Mouse (Mus musculus) layer of hippocampus, adult 8-10 months (tissue): ENCODE measurements around the gene Tmprss2. TPM values are rescaled to one million over a fixed set of nuclear protein-coding genes. Genes with fewer than 3 reads are reported as not detected.

ENCODE experiments used
- DNase-seq, 2 experiments: peaks; one replicate each; pipeline ENCODE4 v3.0.0; 2022; ENCODE audit warnings: low spot score in 2 of 2
- total RNA-seq, 4 experiments: library from RNA; stranded (reverse); gene quantifications; 2 replicates each; pipeline ENCODE4 v1.2.4; 2022

The Tmprss2 gene
- total RNA-seq: not detected

DNA sequence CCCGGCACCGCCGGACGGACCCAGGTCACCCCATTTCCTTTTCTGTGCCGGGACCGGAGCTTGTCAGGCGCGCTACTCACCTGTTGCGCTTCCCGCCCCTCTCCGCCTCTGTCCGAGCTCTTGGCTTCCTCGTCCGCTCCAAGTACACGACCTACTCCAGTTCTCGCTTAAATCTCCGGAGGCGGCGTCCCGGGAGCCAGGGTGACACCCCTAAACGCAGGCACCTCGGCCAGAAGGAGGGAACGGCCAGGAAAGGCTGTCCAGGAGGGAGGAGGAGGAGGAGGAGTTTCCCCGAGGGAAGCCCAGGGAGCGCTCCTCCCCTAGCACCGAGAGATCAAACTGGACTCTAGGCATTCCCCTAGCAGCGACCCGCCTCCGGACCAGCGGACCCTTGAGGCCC, at the start of gene Tmprss2:
Gene Tmprss2, minus strand, starts transcription at position 257 of the 400 bp plus-strand sequence.
- DNase-seq: no peak

- DNase-seq: no peak
Observed at GRCm38 (mm10) chr16:97659225-97659658, 48.2 kb upstream of the Tmprss2 start.

- no peak for DNase-seq
Observed at GRCm38 (mm10) chr16:97658481-97658880, 47.5 kb upstream of the Tmprss2 start.

DNA sequence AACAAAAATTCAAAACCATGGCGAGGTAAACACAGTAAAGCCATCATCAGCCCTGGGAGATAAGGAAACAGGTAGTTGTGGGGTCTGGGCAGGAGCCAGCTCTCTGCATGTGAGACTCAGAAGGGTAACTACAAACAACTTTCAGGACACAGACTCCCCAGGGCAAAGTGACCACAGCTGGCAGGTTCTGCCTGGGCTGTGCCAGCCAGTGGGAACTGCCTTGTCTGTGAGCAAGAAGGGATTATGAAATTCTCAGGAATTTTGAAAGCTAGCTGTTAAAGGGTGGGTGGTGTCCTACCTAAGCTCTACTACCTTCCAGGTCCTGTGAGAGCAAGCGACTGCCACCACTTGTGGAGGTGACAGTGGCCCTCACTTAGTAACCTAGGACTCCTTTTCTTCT, 44.8 kb upstream of the Tmprss2 start:
- no peak for DNase-seq

- no peak for DNase-seq
Observed at GRCm38 (mm10) chr16:97649522-97650188, 38.7 kb upstream of the Tmprss2 start.

DNA sequence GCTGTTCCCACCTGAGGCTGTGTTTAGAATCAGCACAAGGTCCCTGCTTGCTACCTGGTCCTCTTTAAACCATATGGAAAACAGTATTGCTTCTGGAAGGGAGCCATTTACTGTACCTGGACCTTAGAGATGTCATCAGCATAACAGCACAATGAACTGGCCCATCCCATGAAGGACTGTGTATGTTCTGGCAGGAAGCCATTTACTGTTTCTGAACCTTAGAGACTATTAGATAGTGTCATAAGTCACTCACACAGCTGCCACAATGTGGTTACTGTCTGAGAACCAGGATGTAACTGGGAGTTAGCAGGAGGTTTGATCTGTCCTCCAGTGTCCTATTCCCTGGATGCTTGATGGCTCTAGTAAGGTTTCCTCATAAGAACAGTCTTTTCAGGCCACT, 33.7 kb upstream of the Tmprss2 start:
- DNase-seq: no peak

DNA sequence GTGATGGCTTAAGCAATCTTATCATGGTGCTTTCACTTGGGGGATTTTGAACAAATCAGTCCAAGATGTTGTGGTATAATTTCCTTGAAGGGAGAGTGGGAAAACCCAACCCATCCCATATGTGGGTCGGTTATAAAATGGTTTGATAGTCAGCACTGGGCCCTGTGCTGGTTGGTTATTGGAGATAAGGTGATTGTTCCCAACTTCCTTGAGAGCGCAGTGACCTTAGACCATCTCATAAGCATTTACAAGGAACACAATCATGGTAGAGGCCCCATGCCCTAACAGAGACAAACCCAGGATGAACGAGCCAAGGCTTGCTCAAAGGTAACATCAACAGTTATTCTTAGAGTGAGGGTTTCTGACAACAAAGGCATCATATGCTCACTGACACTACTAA, 28.6 kb upstream of the Tmprss2 start:
- no peak for DNase-seq

GRCm38 (mm10) chr16:97632880-97633484, 22.0 kb upstream of the Tmprss2 start:
- DNase-seq: no peak

DNA sequence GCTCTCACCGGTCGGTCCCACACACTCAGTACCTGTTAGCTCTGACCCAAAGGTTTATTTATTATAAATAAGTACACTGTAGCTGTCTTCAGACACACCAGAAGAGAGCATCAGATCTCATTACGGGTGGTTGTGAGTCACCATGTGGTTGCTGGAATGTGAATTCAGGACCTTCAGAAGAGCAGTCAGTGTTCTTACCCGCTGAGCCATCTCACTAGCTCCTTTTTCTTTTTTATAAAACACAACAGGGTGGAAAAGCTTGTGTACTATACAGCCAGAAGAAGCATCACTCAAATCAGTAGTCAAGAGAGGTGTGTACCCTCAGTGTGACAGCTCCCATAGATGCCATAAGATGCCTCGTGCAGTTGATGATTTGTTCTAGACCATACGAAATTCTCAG, 12.2 kb upstream of the Tmprss2 start:
- no peak for DNase-seq

DNA sequence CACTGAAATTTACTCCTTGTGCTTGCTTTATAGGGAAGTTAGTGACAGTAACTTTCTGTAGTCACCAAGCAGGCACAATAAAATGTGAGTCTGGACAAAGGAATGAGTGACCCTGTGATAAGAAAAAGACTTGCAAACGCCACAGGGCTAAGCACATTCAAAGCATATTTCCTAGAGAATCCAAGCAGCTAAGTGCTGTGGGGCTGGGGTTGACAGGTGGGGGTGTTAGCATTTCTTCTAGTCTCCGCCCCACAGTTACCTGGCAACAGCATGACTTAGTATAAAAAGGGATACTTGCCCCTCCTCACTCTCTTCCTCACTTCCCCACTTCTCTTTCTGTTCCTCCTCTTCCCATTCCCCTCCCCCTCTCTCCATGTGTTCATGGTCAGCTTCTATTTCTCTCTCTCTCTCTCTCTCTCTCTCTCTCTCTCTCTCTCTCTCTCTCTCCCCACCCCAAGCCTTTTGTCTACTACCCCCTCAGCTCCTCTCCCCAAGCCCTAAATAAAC, 11.4 kb upstream of the Tmprss2 start:
- DNase-seq: no peak

DNA sequence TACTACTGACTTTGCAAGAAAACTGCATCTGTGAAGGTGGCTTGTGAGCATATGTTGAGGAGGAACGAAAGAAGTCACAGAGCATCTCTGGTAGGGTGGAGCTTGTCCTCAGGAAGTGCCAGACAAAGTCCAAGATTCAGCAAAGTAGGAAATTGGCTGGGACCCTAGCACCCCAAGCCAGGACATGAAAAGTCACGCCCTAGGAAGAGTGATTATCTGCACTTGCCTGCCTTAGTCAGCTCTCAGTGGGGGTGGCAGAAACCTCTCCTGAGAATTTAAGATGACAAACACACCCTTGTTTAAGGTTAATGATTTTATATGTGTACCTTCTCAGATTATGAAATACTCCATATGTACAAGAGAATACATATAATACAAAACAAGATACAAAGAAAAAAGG, 7.3 kb upstream of the Tmprss2 start:
- no peak for DNase-seq

GRCm38 (mm10) chr16:97612009-97612408, 1.0 kb upstream of the Tmprss2 start:
- no peak for DNase-seq

- DNase-seq: no peak
Observed at GRCm38 (mm10) chr16:97610246-97610645, 749 bp downstream of the Tmprss2 start.

- no peak for DNase-seq
Observed at GRCm38 (mm10) chr16:97609676-97610075, 1.3 kb downstream of the Tmprss2 start.

DNA sequence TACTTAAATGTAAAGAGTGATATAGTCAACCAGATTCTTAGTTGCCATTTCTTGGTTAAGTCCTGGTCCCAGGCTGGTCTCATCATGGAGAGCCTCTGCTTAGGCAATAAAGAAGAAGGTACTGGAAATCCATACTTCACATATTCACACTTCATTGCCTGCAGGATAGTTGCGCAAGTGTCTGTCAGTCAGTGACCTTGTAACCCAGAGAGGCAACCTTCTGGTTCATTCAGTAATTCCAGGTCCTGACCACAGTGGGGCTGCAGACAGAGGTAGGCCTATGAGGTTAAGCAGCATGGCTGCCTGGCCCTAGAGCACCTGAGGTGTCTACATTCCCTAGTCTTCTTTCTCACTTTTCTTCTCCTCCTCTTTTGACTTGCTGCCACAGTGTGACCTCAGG, 3.0 kb downstream of the Tmprss2 start:
- no peak for DNase-seq

DNA sequence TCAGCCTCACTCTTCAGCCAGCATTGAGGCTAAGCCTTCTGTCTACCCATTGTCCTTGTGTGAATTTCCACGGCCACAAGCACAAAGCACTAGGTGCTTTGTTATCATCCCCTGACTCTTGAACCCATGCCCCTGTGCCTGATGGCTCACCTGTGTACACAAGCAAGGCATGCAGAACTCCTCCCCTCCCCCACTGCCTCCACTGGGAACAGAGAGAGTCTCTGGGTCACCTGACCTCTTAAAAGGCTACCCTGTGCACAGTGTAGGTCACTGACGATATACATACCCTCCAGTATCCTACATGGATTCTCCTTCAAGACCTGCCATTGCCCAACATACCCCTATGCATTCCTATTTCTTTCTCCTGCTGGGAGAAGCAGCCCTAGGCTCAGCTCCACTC, 4.2 kb downstream of the Tmprss2 start:
- no peak for DNase-seq

- DNase-seq: no peak
Observed at GRCm38 (mm10) chr16:97605957-97606721, 4.9 kb downstream of the Tmprss2 start.

DNA sequence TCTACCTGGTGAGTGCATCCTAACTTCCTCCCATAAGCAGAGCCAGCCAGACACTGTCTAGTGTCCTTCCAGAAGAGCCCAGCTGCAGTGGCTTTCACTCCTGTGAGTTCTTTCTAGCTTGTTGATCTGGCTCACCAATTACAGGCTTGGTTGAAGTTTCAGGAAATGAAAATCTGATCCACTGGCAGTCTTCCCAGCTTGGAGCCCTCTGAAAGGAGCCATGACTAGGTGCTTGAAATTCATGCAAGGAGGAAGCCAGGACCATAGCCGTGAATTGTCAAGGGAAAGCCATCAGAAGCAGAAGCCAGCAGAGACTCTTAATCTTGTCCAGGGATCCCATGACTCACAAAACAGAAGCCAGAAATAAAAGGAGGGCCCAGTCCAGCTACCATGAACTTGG, 8.7 kb downstream of the Tmprss2 start:
- peak; percentile 32 to 50 for DNase-seq

GRCm38 (mm10) chr16:97600591-97600990, 10.4 kb downstream of the Tmprss2 start:
- DNase-seq: no peak

GRCm38 (mm10) chr16:97598046-97598445, 12.9 kb downstream of the Tmprss2 start:
- no peak for DNase-seq

DNA sequence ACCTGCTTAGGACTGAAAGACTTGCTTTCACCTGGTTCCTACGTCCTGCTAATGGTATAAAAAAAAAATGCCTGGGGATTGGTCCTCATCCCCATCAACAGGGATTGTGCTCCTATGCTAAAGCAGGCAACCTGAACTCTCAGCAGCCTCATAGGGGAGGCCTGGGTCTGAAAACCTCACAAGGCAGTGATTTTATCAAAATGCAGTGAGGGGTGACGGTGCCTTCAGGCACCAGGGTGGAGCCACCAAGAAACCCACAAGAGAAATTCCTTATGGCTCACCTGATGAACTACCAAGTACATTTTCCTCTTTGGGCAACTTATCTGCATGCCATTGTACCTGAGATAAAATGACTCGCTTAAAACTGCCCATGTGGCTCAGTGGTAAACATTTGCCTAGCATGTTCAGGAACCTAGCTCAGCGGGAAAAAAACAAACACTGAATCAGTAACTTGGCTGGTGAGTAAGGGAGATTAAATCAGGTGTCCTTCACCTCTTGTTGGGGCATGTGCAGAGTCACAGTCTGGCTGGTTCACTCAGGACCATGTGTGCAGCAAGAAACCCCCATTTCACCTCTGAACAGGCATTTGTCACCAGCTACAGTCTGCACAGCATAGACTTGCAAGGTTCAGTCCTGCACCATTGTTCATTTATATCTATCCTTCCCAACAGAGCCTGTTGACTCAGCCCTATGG, 17.0 kb downstream of the Tmprss2 start:
- no peak for DNase-seq

DNA sequence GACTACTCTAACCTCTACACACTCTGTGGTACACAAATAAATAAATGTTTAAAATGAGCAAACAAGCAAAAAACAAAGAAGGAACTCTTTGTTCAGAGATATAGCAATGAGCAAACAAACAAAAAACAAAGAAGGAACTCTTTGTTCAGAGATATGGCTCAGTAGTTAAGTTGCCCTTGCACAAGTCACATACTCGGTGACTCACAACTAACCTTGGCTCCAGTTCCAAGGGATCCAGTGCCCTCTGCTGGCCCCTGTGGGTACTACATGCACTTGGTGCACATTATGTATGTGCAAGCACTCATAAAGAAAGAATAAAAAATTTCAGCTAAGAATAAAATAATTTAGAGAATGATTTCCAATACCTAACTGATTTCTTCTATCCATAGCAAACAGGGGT, 17.9 kb downstream of the Tmprss2 start:
- DNase-seq: peak; percentile 14 to 40
